Mouse (Mus musculus): Measurements from ENCODE around the gene Psmd2. TPM values are rescaled to one million over a fixed set of nuclear protein-coding genes. Genes with fewer than 3 reads are reported as not detected.
"Not testable (repeated sequence)": the region's sequence is repeated elsewhere in the genome, so short reads cannot be mapped to it uniquely, and the experiment has no call there.

Psmd2 gene
- polyA plus RNA-seq, 1 experiment from 2014 or later: 501 TPM

GRCm38 (mm10) chr16:20638367-20638766 is 13.1 kb upstream of the Psmd2 start:
- Histone ChIP-seq H3K4me1 (ENCODE audit: control insufficient read depth, insufficient read depth, low read length) (no peaks in the 10 kb centered on the region), H3K4me2 (ENCODE audit: low read depth, low read length) (no peak overlapping the region), H3K36me3 (replicated peaks; ENCODE audit: control insufficient read depth, insufficient read depth, low read depth, low read length) (no peaks in the 10 kb centered on the region), H3K9me3 (replicated peaks; ENCODE audit: control insufficient read depth, low read length) (no peaks in the 10 kb centered on the region), H3K9ac (replicated peaks; ENCODE audit: low read length) (no peak overlapping the region), H3K4me3 (ENCODE audit: low read depth, low read length) (no peak overlapping the region), H3K27ac (replicated peaks; ENCODE audit: low read depth, low read length) (no peak overlapping the region), H3K27me3 (ENCODE audit: control insufficient read depth, insufficient read depth, low read length) (no peaks in the 10 kb centered on the region)
- WGBS: 87% methylated on average over 8 of the region's 8 CpGs
- DNase-seq (ENCODE audit: low spot score) (no peak), ATAC-seq (replicated peaks; ENCODE audit: insufficient number of reproducible peaks, low FRiP score, low TSS enrichment, low read depth) (no peak)

GRCm38 (mm10) chr16:20642161-20642560 is 9.3 kb upstream of the Psmd2 start:
- Histone ChIP-seq H3K4me3 (ENCODE audit: low read depth, low read length) (no peak overlapping the region), H3K36me3 (replicated peaks; ENCODE audit: control insufficient read depth, insufficient read depth, low read depth, low read length) (no peaks in the 10 kb centered on the region)
- DNase-seq (ENCODE audit: low spot score): peak; percentile 80

GRCm38 (mm10) chr16:20643911-20644310 is 7.5 kb upstream of the Psmd2 start:
- Histone ChIP-seq H3K27ac (replicated peaks; ENCODE audit: low read depth, low read length) (no peak overlapping the region), H3K4me3 (ENCODE audit: low read depth, low read length) (no peak overlapping the region), H3K27me3 (ENCODE audit: control insufficient read depth, insufficient read depth, low read length) (no peaks in the 10 kb centered on the region), H3K4me1 (ENCODE audit: control insufficient read depth, insufficient read depth, low read length) (no peaks in the 10 kb centered on the region), H3K4me2 (ENCODE audit: low read depth, low read length) (no peak overlapping the region), H3K9me3 (replicated peaks; ENCODE audit: control insufficient read depth, low read length) (no peaks in the 10 kb centered on the region), H3K9ac (replicated peaks; ENCODE audit: low read length) (no peak overlapping the region), H3K36me3 (replicated peaks; ENCODE audit: control insufficient read depth, insufficient read depth, low read depth, low read length) (no peaks in the 10 kb centered on the region)
- 84% methylated on average over 7 of the region's 7 CpGs for WGBS
- ATAC-seq (replicated peaks; ENCODE audit: insufficient number of reproducible peaks, low FRiP score, low TSS enrichment, low read depth): no peak
- DNase-seq (ENCODE audit: low spot score): no peak

More at GRCm38 (mm10) chr16:20642161-20642560, 9.3 kb upstream of the Psmd2 start:
- Histone ChIP-seq H3K27me3 (ENCODE audit: control insufficient read depth, insufficient read depth, low read length) (no peaks in the 10 kb centered on the region), H3K9ac (replicated peaks; ENCODE audit: low read length) (no peak overlapping the region), H3K4me2 (ENCODE audit: low read depth, low read length) (no peak overlapping the region), H3K4me1 (ENCODE audit: control insufficient read depth, insufficient read depth, low read length) (no peaks in the 10 kb centered on the region), H3K9me3 (replicated peaks; ENCODE audit: control insufficient read depth, low read length) (no peaks in the 10 kb centered on the region), H3K27ac (replicated peaks; ENCODE audit: low read depth, low read length) (no peak overlapping the region)
- WGBS: 3% methylated on average over 8 of the region's 8 CpGs
- ATAC-seq (replicated peaks; ENCODE audit: insufficient number of reproducible peaks, low FRiP score, low TSS enrichment, low read depth): no peak; the same call in 1 of the 2 replicates

GRCm38 (mm10) chr16:20651947-20652310 is 477 bp downstream of the Psmd2 start:
- DNase-seq (ENCODE audit: low spot score) (no peak), ATAC-seq (replicated peaks; ENCODE audit: insufficient number of reproducible peaks, low FRiP score, low TSS enrichment, low read depth) (no peak; the same call in 1 of the 2 replicates)
- H3K9me3 ChIP-seq (replicated peaks; ENCODE audit: control insufficient read depth, low read length): no peaks in the 10 kb centered on the region
- H3K36me3 ChIP-seq (replicated peaks; ENCODE audit: control insufficient read depth, insufficient read depth, low read depth, low read length): peaks cover 2% of the 10 kb centered on the region
- H3K27me3 ChIP-seq (ENCODE audit: control insufficient read depth, insufficient read depth, low read length): no peaks in the 10 kb centered on the region
- no peak overlapping the region for H3K27ac ChIP-seq (replicated peaks; ENCODE audit: low read depth, low read length)
- peak overlapping the region; percentile 76 for H3K4me2 ChIP-seq (ENCODE audit: low read depth, low read length)
- H3K4me1 ChIP-seq (ENCODE audit: control insufficient read depth, insufficient read depth, low read length): no peaks in the 10 kb centered on the region; the same call in 1 of the 2 replicates
- peak overlapping the region; percentile 94 for H3K4me3 ChIP-seq (ENCODE audit: low read depth, low read length)
- 12% methylated on average over 12 of the region's 12 CpGs for WGBS
- H3K9ac ChIP-seq (replicated peaks; ENCODE audit: low read length): peak overlapping the region; percentile 84

GRCm38 (mm10) chr16:20653315-20653714 is 1.9 kb downstream of the Psmd2 start:
- H3K27me3 ChIP-seq (ENCODE audit: control insufficient read depth, insufficient read depth, low read length): no peaks in the 10 kb centered on the region
- DNase-seq (ENCODE audit: low spot score) (no peak), ATAC-seq (replicated peaks; ENCODE audit: insufficient number of reproducible peaks, low FRiP score, low TSS enrichment, low read depth) (no peak)
- no peak overlapping the region for H3K4me2 ChIP-seq (ENCODE audit: low read depth, low read length)
- H3K27ac ChIP-seq (replicated peaks; ENCODE audit: low read depth, low read length): no peak overlapping the region
- no peak overlapping the region for H3K9ac ChIP-seq (replicated peaks; ENCODE audit: low read length)
- 59% methylated on average over 2 of the region's 2 CpGs for WGBS
- H3K9me3 ChIP-seq (replicated peaks; ENCODE audit: control insufficient read depth, low read length): no peaks in the 10 kb centered on the region
- no peaks in the 10 kb centered on the region; the same call in 1 of the 2 replicates for H3K4me1 ChIP-seq (ENCODE audit: control insufficient read depth, insufficient read depth, low read length)
- peaks cover 2% of the 10 kb centered on the region for H3K36me3 ChIP-seq (replicated peaks; ENCODE audit: control insufficient read depth, insufficient read depth, low read depth, low read length)
- H3K4me3 ChIP-seq (ENCODE audit: low read depth, low read length): no peak overlapping the region

GRCm38 (mm10) chr16:20657661-20658060 is 6.2 kb downstream of the Psmd2 start:
- Histone ChIP-seq H3K4me2 (ENCODE audit: low read depth, low read length) (no peak overlapping the region), H3K36me3 (replicated peaks; ENCODE audit: control insufficient read depth, insufficient read depth, low read depth, low read length) (peaks cover 11% of the 10 kb centered on the region), H3K27ac (replicated peaks; ENCODE audit: low read depth, low read length) (no peak overlapping the region), H3K9me3 (replicated peaks; ENCODE audit: control insufficient read depth, low read length) (no peaks in the 10 kb centered on the region), H3K27me3 (ENCODE audit: control insufficient read depth, insufficient read depth, low read length) (no peaks in the 10 kb centered on the region), H3K4me3 (ENCODE audit: low read depth, low read length) (no peak overlapping the region), H3K9ac (replicated peaks; ENCODE audit: low read length) (no peak overlapping the region), H3K4me1 (ENCODE audit: control insufficient read depth, insufficient read depth, low read length) (no peaks in the 10 kb centered on the region; the same call in 1 of the 2 replicates)
- ATAC-seq (replicated peaks; ENCODE audit: insufficient number of reproducible peaks, low FRiP score, low TSS enrichment, low read depth) (no peak), DNase-seq (ENCODE audit: low spot score) (no peak)
- whole genome bisulfite sequencing: 94% methylated on average over 4 of the region's 4 CpGs

GRCm38 (mm10) chr16:20668013-20668412 is 16.6 kb downstream of the Psmd2 start, which contains the start of gene Eif4g1:
Eif4g1 (plus strand) TSS chr16:20668313.
- not testable (repeated sequence) for DNase-seq (ENCODE audit: low spot score); H3K4me2 ChIP-seq (ENCODE audit: low read depth, low read length); ATAC-seq (replicated peaks; ENCODE audit: insufficient number of reproducible peaks, low FRiP score, low TSS enrichment, low read depth); H3K4me1 ChIP-seq (ENCODE audit: control insufficient read depth, insufficient read depth, low read length); H3K9me3 ChIP-seq (replicated peaks; ENCODE audit: control insufficient read depth, low read length); H3K4me3 ChIP-seq (ENCODE audit: low read depth, low read length); H3K27ac ChIP-seq (replicated peaks; ENCODE audit: low read depth, low read length); H3K36me3 ChIP-seq (replicated peaks; ENCODE audit: control insufficient read depth, insufficient read depth, low read depth, low read length); H3K27me3 ChIP-seq (ENCODE audit: control insufficient read depth, insufficient read depth, low read length); H3K9ac ChIP-seq (replicated peaks; ENCODE audit: low read length)
- WGBS: 100% methylated on average over 5 of the region's 6 CpGs

- Histone ChIP-seq H3K4me2 (ENCODE audit: low read depth, low read length) (no peak overlapping the region), H3K9me3 (replicated peaks; ENCODE audit: control insufficient read depth, low read length) (no peaks in the 10 kb centered on the region), H3K4me3 (ENCODE audit: low read depth, low read length) (no peak overlapping the region), H3K36me3 (replicated peaks; ENCODE audit: control insufficient read depth, insufficient read depth, low read depth, low read length) (peaks cover 1% of the 10 kb centered on the region; the same call in 1 of the 2 replicates), H3K27ac (replicated peaks; ENCODE audit: low read depth, low read length) (no peak overlapping the region), H3K9ac (replicated peaks; ENCODE audit: low read length) (no peak overlapping the region), H3K4me1 (ENCODE audit: control insufficient read depth, insufficient read depth, low read length) (peaks cover 7% of the 10 kb centered on the region), H3K27me3 (ENCODE audit: control insufficient read depth, insufficient read depth, low read length) (no peaks in the 10 kb centered on the region)
- WGBS: 75% methylated on average over 3 of the region's 3 CpGs
- no peak for DNase-seq (ENCODE audit: low spot score)
- ATAC-seq (replicated peaks; ENCODE audit: insufficient number of reproducible peaks, low FRiP score, low TSS enrichment, low read depth): no peak
Measured at GRCm38 (mm10) chr16:20670291-20670690, 18.8 kb downstream of the Psmd2 start.
